Mouse (Mus musculus) left cerebral cortex, postnatal 14 days (tissue): ENCODE measurements around the gene Rab5c. TPM values are rescaled to one million over a fixed set of nuclear protein-coding genes. Genes with fewer than 3 reads are reported as not detected.

Source experiments
- DNase-seq, 2 experiments: peaks; one replicate each; pipeline ENCODE4 v3.0.0; 2021 to 2022; ENCODE audit warnings: low spot score in 2 of 2, mixed read lengths in 1 of 2
- intact Hi-C: fragments of 180-260 bp; cut with DNase I; formaldehyde crosslinking; loops from one replicate; pipeline ENCODE4 v1.15.1; 2025
- total RNA-seq, 2 experiments: library from RNA; stranded (reverse); gene quantifications; 2 replicates each; pipeline ENCODE4 v1.2.3; 2021

Gene Rab5c
- total RNA-seq, 2 experiments from 2014 or later: 159 to 161 TPM

DNA sequence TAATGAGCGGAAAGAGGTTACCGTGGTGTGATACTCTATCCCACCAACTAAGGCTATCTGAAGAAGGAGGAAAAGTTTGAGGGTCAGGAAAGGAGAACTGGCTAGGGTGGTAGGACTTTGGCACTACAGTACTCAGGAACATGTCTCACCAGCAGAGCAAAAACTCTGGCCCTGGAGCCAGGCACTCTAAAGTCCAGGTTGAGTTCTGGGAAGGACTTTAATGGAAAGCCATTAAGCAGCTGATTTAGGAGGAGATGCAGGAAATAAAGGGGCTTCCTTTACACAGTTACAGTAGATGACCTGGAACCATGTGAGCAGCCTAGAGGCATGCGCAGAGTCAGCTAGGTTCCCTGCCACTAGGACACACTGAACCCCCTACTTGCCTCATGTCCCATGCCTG lies 10.8 kb downstream of the Rab5c start:
- no peak for DNase-seq
- intact Hi-C loops: no loop called here

DNA sequence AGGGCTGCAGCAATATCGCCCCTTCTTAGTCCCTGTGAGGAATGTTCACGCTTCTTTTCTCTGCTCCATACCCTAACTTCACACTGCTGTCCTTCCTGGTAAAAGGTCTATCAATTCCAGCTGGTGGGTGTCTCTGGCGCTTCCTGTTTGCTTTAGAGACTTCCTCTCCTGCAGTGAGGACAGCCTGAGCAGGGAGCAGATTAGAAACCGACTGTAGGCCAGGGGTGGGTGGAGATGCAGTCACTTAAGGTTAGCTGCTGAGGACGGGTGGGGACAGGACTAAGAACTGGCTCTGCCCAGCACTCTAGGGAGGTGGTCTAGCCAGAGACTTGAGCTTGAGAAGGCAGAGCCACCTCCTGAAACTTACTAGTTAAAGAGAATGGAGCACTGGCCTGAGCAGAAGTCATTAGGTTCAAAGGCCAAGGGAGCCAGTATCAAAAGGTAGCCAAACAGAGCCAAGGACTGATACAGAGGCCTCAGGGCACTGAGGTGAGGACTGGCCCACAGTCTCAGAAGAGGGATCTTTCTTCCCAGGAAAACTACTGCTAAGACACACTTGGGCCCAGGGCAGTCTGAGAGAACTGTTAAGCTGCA lies 13.0 kb downstream of the Rab5c start:
- DNase-seq: no peak
- intact Hi-C loops: no loop called here

DNA sequence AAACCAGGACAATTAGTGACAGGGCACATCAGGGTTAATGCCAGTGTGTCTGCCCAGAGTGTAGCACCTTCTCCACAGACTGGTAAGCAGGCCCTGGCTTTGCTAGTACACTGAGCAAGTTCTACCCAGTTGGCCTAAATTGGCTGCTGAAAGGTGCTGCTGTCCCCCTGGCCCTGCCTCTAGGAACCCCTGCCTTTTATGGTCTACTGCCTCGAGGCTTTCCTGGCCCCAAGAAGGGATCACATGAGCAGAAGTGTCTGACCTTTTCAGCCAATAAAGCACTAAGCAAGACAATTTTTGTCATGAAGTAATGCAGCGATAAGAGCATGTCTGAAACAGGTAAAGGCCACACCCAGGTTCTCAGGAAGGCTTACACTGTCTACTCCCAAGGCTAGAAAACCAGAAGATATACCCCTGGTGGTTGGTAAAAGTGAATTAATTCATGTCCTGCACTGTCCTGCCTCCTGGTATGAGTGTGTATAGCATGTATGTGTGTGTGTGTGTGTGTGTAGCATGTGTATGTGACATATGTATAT lies 15.5 kb downstream of the Rab5c start:
- intact Hi-C loops: no loop called here
- DNase-seq: no peak

DNA sequence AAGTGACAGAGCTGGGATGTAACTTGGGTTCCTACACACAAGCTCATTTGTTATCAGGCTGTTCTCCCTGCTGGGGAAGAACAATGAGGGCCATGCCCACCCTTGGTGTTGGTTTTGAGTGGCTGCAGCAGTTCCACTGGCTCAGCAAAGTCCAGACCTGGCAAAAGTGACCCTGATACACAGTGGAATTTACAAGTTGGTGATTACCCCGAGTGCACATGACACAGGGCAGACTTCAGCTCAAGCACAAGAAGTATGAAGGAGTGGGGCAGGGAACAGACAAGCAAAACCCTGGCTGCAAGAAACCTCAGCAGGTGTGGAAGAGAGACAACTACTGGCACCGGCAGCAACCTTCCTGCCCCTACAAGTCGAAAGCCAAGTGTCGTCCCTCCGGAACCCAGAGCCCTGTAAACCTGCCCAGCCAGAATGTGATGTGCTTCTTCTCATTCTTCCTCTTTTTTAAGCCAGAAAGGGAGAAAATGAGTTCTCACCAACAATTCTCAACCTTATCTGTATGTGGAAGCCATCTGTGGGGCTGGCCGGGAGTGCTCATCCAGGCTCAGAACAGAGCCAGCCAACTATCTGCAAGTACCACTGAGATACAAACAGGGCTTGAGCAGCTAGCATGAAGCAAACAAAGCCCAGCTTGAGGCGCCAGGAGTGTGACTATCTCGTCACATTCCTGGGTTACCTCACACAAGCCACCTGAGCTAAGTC lies 16.1 kb downstream of the Rab5c start:
- no peak for DNase-seq
- intact Hi-C loops: no loop called here

DNA sequence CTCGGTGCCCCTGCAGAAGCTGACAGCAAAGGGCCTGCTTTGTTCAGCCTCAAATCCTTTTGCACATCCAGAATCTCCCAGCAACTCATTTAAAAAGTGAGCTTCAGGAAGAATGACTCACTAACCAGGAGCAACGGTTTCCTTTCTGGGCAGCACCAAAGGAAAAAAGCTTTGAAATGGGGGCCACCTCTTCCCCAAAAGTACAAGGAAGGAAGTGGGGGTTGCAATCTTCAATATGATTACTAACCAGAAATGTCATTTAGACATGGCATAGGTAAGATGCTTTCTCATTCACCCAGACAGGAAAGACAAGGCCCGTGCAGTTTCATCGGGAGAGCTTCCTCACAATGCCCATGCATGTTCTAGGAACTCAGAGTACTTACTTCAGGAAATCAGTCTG lies 16.8 kb downstream of the Rab5c start:
- no peak for DNase-seq
- intact Hi-C loops: no loop called here

DNA sequence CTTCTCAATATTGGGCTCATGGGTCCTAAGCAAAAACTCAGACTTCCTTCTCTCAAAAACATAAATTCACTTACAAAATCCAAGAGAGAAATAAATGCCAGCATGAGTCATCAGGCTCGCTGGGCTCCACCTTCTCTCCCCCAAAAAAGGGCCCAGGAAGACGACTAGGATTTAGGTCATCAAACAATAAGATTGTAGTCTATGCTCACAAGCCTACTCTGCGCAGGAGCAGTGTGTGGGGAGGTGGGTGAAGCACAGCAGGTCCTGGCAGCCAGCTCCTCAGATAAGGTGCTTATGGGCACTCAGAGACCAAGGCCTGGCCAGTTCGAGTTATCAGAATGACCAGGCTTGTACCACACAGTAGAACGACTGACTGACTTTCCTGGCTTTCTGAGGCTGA lies 17.7 kb downstream of the Rab5c start:
- intact Hi-C loops: no loop called here
- DNase-seq: no peak

DNA sequence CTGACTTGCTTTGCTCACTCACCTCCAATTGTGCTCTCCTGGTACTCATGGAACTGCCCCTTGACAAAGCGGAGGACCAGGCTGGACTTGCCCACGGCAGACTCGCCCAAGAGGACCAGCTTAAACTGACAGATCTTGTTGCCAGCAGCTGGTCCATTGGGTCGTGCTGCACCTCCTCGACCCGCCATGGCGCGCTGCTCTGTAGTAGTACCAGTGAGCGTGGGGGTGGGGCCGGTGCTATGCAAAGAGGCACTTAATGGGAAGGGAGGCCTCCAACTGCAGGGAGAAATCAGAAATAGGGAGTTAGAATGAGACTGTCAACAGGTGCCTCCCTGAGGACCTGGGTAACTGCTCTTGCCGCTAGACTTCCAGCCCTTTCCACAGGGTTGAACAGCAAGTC lies 18.1 kb downstream of the Rab5c start:
- no peak for DNase-seq
- intact Hi-C loops: loop anchor here (10.0 kb wide), 1 partner anchor 235 kb away; no protein-coding TSS in a partner anchor

DNA sequence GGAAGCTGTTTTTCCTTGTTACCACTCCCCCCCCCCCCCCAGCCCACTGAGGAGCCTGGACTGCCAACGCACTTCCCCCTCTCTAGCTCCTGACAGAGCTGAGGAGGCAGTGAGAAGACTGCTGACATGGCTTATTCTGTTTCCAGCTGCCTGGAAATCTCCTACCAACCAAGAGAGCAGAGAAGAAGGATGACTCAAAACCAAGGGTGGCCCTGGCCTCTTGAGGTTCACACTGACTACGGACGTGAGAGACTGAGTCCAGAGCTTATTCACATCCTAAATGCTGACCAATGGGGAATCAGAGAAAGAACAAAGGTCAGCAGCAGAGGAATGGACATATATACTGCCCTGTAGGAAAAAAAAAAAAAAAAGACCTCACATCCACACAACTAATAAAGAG lies 18.7 kb downstream of the Rab5c start:
- DNase-seq: no peak
- intact Hi-C loops: loop anchor here (10.0 kb wide), 1 partner anchor 235 kb away; no protein-coding TSS in a partner anchor

DNA sequence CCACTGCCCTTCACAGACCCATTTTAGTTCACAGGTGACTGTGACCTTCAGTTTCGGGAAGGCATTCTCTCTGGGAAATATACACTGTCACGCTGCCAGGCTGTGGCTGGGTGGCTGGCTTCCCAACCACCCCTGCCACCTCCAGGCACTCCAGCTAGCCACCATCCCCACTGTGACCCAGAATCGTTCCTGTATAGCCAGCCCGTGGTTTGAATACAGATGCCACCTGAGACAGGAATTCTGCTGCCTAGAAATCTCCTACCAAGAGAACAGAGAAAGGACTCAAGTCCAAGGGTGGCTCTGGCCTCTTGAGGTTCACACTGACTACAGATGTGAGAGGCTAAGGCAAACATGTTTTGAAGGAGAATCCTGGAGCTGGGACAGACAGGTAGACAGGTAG lies 19.1 kb downstream of the Rab5c start:
- intact Hi-C loops: loop anchor here (10.0 kb wide), 1 partner anchor 236 kb away; no protein-coding TSS in a partner anchor

DNA sequence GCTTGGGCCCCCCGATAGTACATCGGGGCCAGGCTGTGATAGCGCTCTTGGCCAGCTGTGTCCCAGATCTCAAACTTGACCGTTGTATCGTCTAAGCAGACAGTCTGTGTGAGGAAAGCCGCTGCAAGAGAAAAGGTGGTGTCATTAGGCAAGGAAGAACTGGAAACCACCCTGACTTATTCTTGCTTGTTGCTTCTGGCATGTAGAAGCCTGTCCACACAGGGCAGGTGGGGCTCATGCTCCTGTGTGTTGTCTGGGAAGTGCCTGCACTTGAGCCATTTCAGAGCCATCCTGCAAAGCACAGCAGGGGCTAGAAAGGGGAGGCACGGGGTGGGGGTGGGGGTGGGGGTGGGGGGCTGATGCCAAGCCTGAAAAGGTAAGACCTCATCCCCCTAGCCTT lies 19.6 kb downstream of the Rab5c start:
- no peak for DNase-seq
- intact Hi-C loops: loop anchor here (10.0 kb wide), 1 partner anchor 236 kb away; no protein-coding TSS in a partner anchor

More for the DNA sequence above, 19.1 kb downstream of the Rab5c start:
- DNase-seq: no peak

DNA sequence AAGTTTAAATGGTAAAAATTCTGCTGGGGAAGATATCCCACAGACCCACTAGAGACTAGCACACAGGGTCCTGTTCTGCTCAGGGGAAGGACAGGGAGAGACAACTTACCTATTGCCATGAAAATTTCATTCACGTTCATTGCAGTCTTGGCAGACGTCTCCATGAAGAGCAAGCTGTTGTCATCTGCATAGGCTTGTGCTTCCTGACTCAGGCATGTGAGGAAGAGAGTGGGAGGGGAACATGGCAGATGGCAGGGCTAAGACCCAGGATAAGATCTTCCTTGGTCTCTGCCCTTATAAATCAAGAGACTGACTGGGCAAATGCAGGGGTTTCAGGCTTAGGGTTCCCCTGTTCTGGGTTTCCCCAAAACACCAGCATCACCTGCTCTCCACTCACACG lies 21.4 kb downstream of the Rab5c start:
- peak in 1 of 2 experiments; percentile 62 for DNase-seq
- intact Hi-C loops: loop anchor here (10.0 kb wide), 1 partner anchor 238 kb away; no protein-coding TSS in a partner anchor

DNA sequence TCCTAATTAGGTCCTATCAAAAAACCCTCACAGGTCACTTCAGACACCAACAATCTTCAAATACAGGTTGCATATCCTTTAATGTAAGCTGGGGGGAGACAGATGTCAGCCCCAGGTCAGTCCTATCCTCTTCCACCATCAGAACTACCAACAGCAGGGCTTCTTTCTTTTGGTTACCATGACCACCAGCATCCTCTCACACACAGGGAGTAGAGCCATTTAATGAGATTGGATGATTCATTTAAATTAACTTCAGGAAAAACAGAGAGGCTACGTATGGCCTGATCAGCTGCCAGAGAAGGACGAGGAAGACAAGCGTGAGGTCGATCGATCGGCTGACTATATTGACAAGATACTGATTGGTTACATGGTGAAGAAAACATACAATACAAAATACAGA lies 23.1 kb downstream of the Rab5c start:
- intact Hi-C loops: loop anchor here (2.0 to 10.0 kb wide), 2 partner anchors 46 to 240 kb away; no protein-coding TSS in a partner anchor
- peak in 1 of 2 experiments; percentile 66 for DNase-seq

DNA sequence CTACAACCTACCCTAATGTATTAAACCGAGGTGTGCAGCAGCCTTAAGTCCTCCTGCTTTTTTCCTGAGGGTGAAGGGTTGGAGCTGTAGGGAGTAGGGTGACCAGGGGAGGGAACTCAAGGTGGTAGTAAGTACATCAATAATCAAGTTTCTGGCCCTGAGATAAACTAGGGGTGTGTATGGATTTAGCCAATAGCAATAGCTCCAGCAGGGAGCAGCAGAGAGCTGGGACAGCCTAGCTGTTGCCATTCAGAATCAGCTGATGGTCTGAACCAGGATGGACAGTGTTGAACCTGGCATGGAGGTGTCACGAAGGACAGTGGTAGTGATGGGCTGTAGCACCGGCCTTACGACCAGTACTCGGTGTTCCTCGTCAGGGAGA lies 23.5 kb downstream of the Rab5c start:
- intact Hi-C loops: loop anchor here (2.0 to 10.0 kb wide), 2 partner anchors 46 to 240 kb away; no protein-coding TSS in a partner anchor
- peak; percentile 90 to 91 for DNase-seq

DNA sequence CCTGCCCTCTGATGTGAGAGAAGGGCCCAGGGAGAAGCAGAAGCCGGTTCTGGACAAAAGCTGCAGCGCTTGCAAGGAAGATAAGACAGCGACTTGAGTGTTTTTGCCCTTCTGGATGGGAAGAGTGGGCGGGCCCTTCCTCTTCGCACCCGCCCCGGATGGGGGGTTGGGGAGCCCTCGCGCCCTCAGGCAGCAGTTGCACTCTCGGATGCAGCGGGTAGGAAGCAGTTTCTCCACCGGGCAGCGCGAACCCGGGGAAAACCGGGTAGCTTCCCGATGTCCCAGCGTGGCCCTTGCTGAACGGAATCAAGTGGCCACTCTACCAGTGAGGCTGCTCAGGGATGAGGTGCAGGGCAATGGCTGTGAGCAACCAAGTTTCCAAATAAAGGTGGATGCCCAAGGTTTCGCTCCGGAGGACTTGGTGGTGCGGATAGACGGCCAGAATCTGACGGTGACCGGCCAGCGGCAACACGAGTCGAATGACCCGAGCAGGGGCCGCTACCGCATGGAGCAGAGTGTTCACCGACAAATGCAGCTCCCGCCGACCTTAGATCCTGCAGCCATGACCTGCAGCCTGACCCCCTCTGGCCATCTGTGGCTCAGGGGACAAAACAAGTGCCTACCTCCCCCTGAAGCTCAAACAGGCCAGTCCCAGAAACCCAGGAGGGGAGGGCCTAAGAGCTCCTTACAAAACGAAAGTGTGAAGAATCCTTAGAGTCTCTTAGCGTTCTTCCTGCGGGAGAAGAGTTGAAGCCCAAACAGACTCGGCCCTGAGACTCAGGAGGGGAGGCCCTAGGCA lies 24.1 kb downstream of the Rab5c start, which contains the start of gene Hspb9:
Gene Hspb9, plus strand, starts transcription at position 116 of the 799 bp plus-strand sequence.
- peak; percentile 60 to 61 for DNase-seq
- intact Hi-C loops: loop anchor here (2.0 to 10.0 kb wide), 2 partner anchors 47 to 241 kb away; no protein-coding TSS in a partner anchor

DNA sequence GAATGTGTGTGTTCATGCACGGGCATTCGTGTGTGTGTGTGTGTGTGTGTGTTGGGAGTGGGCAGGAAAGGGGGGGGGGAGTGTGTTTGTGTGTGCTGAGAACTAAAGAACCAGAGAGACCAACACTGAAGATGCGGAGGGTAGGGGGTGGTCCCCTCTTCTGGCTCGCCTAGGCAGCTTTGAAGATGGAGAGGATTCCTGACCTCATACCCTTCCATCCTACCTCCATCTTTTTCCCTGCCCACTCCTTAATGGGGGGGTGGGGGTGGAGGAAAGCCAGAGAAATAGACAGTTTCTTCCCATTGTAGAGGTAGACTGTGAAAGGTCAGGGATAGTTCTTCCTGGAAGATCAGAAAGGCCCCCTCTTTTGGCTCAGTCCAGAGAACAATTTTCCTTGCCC lies 24.8 kb downstream of the Rab5c start:
- intact Hi-C loops: loop anchor here (10.0 kb wide), 1 partner anchor 242 kb away; no protein-coding TSS in a partner anchor

DNA sequence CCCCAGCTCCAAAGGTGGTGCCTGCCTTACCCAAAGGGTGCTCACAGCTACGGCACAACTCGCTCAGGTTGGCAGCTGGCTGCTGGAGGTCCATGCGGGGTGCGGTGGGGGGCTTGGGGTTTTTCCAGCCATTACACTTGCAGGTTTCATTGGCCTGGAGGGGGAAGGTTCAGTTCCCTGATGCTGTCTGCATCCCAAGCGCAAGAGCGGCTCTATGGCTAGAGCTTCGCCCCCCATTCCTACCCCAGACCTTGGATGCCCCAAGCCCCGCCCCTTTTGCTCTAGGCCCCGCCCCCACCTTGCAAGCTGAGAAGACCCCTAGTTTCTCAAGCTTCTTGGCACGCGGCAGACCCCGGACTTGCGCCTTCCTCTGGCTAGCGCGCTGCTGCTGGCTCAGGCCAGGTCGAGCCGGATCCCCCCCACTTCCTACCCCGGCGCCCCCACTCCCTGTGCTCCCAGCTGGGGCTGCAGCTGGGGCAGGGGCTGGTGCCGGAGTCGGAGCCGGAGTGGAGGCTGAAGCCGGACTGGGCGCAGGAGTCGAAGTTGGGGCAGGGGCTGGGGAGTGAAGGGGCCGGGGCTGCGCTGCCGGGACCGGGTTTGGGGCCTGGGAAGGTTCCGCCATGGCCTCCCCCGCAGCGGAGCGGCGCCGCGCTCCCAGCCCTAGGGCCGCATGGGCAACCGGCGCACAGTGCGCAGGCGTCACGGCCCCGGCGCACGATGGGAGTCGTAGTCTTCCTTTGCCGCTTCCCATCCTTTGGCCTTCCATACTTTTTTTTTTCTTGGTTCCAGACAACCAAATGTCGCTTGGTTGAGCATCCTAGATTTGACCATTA lies 26.0 kb downstream of the Rab5c start, which contains the start of gene Kat2a:
Gene Kat2a, minus strand, starts transcription at position 683 of the 833 bp plus-strand sequence.
- intact Hi-C loops: loop anchor here (10.0 kb wide), 1 partner anchor 243 kb away; no protein-coding TSS in a partner anchor
- peak; percentile 84 to 88 for DNase-seq

More for the DNA sequence above, 24.8 kb downstream of the Rab5c start:
- DNase-seq: no peak

DNA sequence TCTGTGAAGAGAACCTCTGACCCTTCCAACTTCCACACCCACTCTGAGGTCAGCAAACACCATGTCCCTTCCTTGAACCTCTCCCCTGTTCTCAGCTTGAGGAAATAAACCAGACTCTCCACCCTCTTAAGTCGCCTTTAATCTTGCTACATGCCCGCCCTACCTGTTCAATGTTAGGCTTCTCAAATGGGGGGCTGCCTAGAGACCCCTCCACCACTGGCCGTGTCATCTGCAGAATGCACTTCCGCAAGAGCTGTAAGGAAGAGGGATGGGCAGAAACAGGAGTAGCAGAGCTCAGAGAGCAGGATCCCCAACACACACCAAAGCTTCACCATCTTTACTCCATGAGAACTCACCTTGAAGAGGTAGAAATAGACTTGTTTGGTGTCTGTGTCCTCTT lies 27.0 kb downstream of the Rab5c start:
- DNase-seq: no peak
- intact Hi-C loops: loop anchor here (10.0 kb wide), 1 partner anchor 244 kb away; no protein-coding TSS in a partner anchor

DNA sequence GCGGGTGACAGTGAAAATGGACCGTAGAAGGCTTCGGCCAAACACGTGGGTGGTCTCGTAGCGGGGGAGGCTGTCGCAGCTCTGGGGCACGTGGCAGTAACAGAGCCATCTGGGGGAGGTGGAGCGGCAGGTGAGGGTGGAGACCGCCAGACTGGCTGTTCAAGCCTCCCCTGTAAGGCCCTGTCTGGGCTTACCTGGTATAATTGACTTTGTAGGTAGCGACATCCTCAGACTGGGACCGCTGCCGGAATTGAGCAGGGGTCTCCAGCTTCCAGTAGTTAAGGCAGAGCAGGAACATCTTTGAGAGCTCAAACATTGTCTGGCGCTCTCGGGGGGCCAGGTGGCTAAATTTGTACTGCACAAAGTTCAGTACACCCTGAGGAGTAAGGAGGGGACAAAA lies 27.5 kb downstream of the Rab5c start:
- intact Hi-C loops: loop anchor here (10.0 kb wide), 1 partner anchor 244 kb away; no protein-coding TSS in a partner anchor
- DNase-seq: no peak
